Mouse (Mus musculus) left cerebral cortex, postnatal 14 days (tissue): ENCODE data around the gene Lsm10. TPM values are rescaled to one million over a fixed set of nuclear protein-coding genes. Genes with fewer than 3 reads are reported as not detected.

Source experiments
- DNase-seq, 2 experiments: peaks; one replicate each; pipeline ENCODE4 v3.0.0; 2021 to 2022; ENCODE audit warnings: low spot score in 2 of 2, mixed read lengths in 1 of 2
- intact Hi-C: fragments of 180-260 bp; cut with DNase I; formaldehyde crosslinking; loops from one replicate; pipeline ENCODE4 v1.15.1; 2025
- long read RNA-seq, 2 experiments: library from polyadenylated mRNA; stranded (forward); transcript quantifications; one replicate each; pipeline ENCODE4 v2.0.0; 2021
- total RNA-seq, 2 experiments: library from RNA; stranded (reverse); gene quantifications; 2 replicates each; pipeline ENCODE4 v1.2.3; 2021

Gene Lsm10
- 10 to 100 TPM; 14.7 to 15.4 TPM for total RNA-seq
- long read RNA-seq, experiment 1, transcript Lsm10-201 (2 exons, 943 nt), result major isoform, 19 of 24 reads
- long read RNA-seq, experiment 1, partial matches to known transcripts, result 2 of 24 reads
- long read RNA-seq, experiment 1, other reads (novel, unspliced or antisense), result 0 of 24 reads
- long read RNA-seq, experiment 2, transcript Lsm10-201 (2 exons, 943 nt), result major isoform, 8 of 11 reads
- long read RNA-seq, experiment 2, partial matches to known transcripts, result 0 of 11 reads
- long read RNA-seq, experiment 2, other reads (novel, unspliced or antisense), result 3 of 11 reads

GRCm38 (mm10) chr4:126096464-126097111 lies at the start of gene Lsm10:
Lsm10 (plus strand) TSS chr4:126096623.
- intact Hi-C loops, result no loop called here
- DNase-seq, result peak; percentile 96 to 98

- intact Hi-C loops, result no loop called here
- DNase-seq, result peak; percentile 81 to 86
These were observed 49.4 kb upstream of the Lsm10 start, which contains the start of gene Mrps15 for GRCm38 (mm10) chr4:126046851-126047585. Mrps15 (plus strand) TSS chr4:126046925.

DNA sequence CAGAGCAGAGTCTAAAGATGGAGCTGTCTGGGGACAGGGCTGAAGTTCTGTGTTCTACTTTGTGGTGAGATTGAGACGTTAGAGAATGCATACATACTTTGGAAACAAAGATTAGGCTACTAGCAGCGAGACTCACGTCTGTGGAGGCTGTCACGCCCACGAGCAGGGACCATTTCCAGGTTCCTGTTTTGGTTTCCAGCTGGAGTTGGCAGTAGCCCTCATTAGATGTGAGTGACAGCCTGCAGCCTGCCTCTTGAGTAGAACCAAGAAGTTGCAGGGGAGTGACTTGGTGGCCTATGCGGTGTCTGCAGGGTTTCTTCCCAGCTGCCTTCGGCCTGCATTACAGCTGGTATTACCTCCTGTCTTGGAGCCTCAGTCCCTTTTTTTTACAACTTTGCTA lies 44.8 kb upstream of the Lsm10 start:
- peak; percentile 70 to 74 for DNase-seq
- intact Hi-C loops, result no loop called here

DNA sequence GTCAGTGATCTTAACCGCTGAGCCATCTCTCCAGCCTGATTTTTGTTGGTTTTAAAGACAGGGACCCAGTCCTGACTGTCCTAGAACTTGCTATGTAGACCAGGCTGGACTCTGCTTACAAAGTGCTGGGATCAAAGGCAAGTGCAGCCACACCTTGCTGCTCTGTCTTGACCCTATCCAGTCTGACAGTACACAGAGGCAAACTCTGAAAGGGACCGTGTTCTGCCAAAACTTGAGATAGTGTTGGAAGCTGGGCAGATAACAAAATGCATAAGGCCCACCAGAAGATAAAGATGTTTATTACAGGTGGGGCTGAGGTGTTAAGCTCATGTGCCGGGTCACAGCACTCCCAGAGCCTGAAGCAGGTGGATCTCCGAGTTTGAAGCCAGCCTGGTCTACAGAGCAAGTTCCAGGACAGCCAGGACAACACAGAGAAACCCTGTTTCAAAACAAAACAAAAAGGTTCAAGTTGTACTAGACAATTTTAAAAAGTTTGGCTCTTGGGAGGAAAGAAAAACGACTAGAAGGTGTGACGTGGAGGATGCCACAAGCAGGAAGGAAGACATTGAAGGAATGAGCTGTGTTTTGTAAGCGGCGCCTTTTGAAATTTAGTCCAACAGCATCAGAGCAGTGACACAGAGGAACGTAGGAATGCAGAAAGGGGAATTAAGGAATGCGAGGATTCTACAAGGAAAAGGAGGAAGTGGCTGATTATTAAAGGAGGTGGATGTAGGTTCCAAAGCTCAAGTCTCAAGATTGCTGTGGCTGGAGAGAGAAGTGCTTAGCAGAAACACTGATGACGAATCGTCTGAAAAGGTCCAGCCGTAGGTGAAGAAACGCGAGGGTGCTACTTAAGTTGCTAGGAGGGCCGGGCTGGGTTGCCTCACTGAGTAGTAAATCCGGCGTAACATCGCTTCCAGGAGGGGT lies 39.0 kb upstream of the Lsm10 start:
- no peak for DNase-seq
- intact Hi-C loops, result no loop called here

DNA sequence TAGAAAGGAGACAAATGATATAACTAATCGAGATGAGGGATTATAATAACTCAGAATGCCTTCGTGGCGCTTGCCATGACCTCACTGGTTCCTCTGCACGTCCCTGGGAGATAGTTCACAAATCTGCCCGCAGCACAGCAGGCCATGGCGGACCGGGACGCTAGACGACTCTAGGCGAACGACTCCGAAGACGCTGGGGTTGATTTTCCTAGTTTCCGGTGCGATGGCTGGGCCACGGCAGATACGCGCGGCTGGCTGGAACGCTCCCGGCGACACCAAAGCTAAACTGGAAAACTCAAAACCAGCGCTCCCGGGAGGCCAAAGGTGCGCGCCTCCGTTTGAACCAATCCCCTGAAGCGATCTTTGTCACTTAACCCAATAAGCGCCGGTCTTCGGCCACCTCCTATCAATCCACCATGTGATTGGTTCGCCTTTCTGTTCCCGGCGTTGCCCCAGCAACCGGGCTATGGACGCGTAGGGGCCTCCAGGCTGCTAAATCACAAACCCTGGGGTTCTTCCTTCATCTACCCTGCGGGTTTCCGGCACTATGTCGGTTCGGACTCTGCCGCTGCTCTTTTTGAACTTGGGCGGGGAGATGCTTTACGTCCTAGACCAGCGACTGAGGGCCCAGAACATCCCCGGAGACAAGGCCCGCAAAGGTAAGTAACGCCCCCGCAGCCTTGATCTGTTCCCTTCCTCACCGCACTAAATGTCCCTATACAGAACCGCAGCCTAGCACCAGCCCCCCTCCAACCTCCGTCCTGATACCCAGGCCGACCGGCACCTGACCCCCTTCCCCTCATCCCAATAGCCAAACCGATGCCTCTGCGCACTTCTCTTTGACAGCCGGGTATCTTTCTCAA lies 38.1 kb upstream of the Lsm10 start, which contains the start of gene Oscp1:
TSS of gene Oscp1 (plus strand) at position 432 of the 863 bp plus-strand sequence.
- intact Hi-C loops, result no loop called here
- DNase-seq, result peak; percentile 94 to 96

- intact Hi-C loops, result no loop called here
These were observed 37.4 kb upstream of the Lsm10 start for GRCm38 (mm10) chr4:126058997-126059362.

GRCm38 (mm10) chr4:126062856-126063255 lies 33.6 kb upstream of the Lsm10 start:
- DNase-seq, result peak; percentile 42 to 47
- intact Hi-C loops, result no loop called here

More at GRCm38 (mm10) chr4:126058997-126059362, 37.4 kb upstream of the Lsm10 start:
- DNase-seq, result peak; percentile 62 to 69

GRCm38 (mm10) chr4:126065241-126065640 lies 31.2 kb upstream of the Lsm10 start:
- intact Hi-C loops, result no loop called here
- DNase-seq, result peak; percentile 34 to 54

GRCm38 (mm10) chr4:126067401-126068077 lies 28.9 kb upstream of the Lsm10 start:
- peak in 1 of 2 experiments; percentile 19 for DNase-seq
- intact Hi-C loops, result no loop called here

- DNase-seq, result no peak
- intact Hi-C loops, result no loop called here
These were observed 27.6 kb upstream of the Lsm10 start for GRCm38 (mm10) chr4:126068842-126069241.

DNA sequence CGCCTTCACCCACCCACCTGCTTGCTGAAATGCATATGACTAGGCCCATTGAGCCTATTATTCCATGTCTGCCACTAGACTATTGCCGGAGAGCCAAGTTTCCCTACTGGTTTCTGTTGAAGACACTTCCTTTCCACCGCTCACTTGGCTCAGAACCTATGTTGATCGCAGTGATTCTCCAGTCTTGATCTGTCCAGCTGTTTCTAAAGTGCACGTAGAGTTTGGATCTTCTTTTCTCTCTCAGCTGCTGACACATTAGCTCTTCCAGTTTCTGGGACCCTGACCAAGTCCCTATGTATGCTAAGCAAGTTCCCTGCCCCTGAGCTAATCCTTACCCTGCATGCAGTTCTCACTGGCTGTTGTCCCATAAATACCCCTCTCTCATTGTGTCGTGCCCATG lies 18.6 kb upstream of the Lsm10 start:
- intact Hi-C loops, result no loop called here
- DNase-seq, result no peak

GRCm38 (mm10) chr4:126079266-126079665 lies 17.2 kb upstream of the Lsm10 start:
- intact Hi-C loops, result no loop called here
- no peak for DNase-seq

DNA sequence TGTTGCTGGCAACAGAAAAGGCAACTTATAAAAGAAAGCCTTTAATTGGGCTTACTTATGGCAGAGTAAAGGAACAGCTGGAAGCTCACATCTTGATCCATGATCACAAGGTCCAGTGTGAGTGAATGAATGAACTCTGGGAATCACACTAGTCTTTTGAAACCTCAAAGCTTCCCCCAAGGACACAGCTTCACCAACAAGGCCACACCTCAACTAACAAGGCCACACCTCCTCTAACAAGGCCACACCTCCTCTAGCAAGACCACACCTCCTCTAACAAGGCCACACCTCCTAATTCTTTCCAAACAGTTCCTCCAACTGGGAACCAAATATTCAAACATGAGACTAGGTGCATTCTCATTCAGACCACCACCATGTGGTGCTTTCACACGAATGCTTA lies 14.8 kb upstream of the Lsm10 start:
- intact Hi-C loops, result no loop called here

DNA sequence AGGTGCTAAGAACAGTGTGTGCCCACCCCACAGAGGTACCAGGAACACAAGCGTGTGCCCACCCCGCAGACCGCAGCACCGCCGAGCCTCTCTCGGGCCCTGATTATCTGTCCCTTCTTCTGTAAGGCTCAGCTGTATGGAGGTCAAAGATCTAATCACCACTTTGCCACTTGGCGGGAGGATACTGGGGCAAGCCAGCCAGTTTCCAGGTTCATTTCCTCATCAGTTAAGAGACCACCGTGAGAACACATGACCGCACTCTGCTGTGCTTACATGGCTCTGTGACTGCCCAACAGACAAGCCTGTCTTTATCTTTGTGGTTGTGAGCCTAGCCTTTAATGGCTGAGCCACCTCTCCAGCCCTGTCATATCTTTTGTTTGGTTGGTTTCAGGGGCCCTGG lies 13.4 kb upstream of the Lsm10 start:
- intact Hi-C loops, result no loop called here
- no peak for DNase-seq

More for the DNA sequence above, 14.8 kb upstream of the Lsm10 start:
- no peak for DNase-seq

DNA sequence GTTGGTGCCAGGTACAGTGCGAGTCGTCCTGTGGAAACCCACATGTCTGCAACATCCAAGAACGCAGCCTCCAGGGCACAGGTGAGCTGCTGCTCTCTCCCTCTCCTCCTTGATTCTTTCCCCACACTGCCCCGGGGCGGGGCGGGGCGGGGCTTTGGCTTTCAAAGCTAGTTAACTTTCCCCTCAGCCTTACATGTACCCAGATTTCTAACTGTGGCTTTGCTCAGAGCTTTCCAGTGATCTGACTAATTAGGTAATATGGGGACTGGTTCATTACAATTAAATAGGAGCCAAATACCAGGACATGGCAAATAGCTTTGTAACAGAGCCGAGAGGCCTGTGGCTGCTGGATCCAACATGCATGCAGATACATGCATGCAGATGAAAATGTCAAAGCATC lies 12.0 kb upstream of the Lsm10 start:
- DNase-seq, result no peak
- intact Hi-C loops, result no loop called here

DNA sequence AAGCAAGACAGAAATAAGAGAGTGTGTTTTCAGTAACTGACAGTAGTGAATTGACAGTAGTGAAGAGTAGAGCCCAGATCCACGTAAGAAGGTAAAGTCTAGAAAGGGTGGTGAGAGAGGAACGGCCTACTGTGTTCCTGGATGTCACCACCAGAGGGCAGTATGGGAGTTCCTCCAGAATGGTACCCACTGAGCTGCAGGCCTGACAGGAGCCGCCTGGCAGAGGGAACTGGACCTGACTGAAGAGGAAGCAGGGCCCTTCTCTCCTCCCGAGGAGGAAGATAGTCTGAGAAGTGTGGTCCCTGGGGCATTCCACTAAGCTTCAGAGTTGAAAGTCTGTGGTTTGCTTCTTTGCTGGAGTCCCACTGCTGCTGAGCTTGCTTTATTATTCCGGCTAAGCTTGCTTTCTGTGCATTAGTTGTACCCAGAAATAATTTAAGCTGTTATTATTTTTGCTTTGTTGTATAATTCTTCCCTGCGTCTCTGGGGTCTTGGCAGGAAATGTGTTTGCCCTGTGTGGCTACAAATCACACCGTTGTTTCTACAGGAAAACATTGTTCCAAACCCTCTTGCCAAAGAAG lies 10.3 kb upstream of the Lsm10 start:
- DNase-seq, result peak; percentile 77 to 83
- intact Hi-C loops, result loop anchor here (2.0 to 5.0 kb wide), 2 partner anchors 25 to 176 kb away; partner anchors contain the start of gene Trappc3

GRCm38 (mm10) chr4:126090101-126090847 lies 6.1 kb upstream of the Lsm10 start:
- intact Hi-C loops, result no loop called here
- DNase-seq, result no peak
